Mouse (Mus musculus) limb, embryonic 11.5 days (tissue): ENCODE data around the gene Nr2e3. TPM values are rescaled to one million over a fixed set of nuclear protein-coding genes. Genes with fewer than 3 reads are reported as not detected.

Source experiments
- ATAC-seq: fragments of 200-750 bp; cut with Nextera tagmentation; 2 replicates; pipeline ENCODE4 v1.8.0; 2017; ENCODE audit warnings: low read depth; ENCODE audit not compliant: insufficient number of reproducible peaks, low FRiP score, low TSS enrichment
- DNase-seq: peaks from one replicate; pipeline ENCODE4 v3.0.0-alpha.2; 2015; ENCODE audit warnings: low spot score
- H3K27ac ChIP-seq: fragments of 300-500 bp; sonication (generic); replicated peaks from 2 replicates; pipeline ENCODE4 v1.5.1; 2014; ENCODE audit warnings: low read depth, mild to moderate bottlenecking, low read length
- H3K27me3 ChIP-seq: fragments of 300-500 bp; sonication (generic); 2 replicates; pipeline ENCODE4 v1.6.1; 2014; ENCODE audit warnings: mild to moderate bottlenecking, low read length, mixed read lengths; ENCODE audit not compliant: control insufficient read depth, insufficient read depth
- H3K36me3 ChIP-seq: fragments of 300-500 bp; sonication (generic); 2 replicates; pipeline ENCODE4 v1.6.1; 2014; ENCODE audit warnings: mild to moderate bottlenecking, low read length, moderate library complexity, mixed read lengths; ENCODE audit not compliant: control insufficient read depth, insufficient read depth
- H3K4me1 ChIP-seq: fragments of 300-500 bp; sonication (generic); 2 replicates; pipeline ENCODE4 v1.6.1; 2014; ENCODE audit warnings: low read length, mixed read lengths; ENCODE audit not compliant: control insufficient read depth, insufficient read depth
- H3K4me2 ChIP-seq: fragments of 300-500 bp; sonication (generic); 2 replicates; pipeline ENCODE4 v1.6.1; 2014; ENCODE audit warnings: low read depth, mild to moderate bottlenecking, moderate library complexity; ENCODE audit not compliant: severe bottlenecking
- H3K4me3 ChIP-seq: fragments of 300-500 bp; sonication (generic); 2 replicates; pipeline ENCODE4 v1.5.1; 2014; ENCODE audit warnings: low read depth, low read length
- H3K9ac ChIP-seq: fragments of 300-500 bp; sonication (generic); 2 replicates; pipeline ENCODE4 v1.6.1; 2014; ENCODE audit warnings: mild to moderate bottlenecking, low read length
- H3K9me3 ChIP-seq: fragments of 300-500 bp; sonication (generic); 2 replicates; pipeline ENCODE4 v1.6.1; 2016; ENCODE audit warnings: low read length; ENCODE audit not compliant: control insufficient read depth
- WGBS: fragments of 180-500 bp; shearing (Covaris S2); extraction: QIAGEN DNeasy Blood & Tissue Kit; methylation state at CpG from one replicate; pipeline ENCODE4 v1.1.7; 2014; 5-methylcytosine and 5-hydroxymethylcytosine counted together
- polyA plus RNA-seq: library from polyadenylated mRNA; unstranded; fragments of >200 nt; fragmentation: Nextera tagmentation; extraction: Ambion mirVana; gene quantifications from 2 replicates; pipeline ENCODE4 v1.2.1, GENCODE M21; 2014

Gene Nr2e3
- polyA plus RNA-seq, 1 experiment from 2014 or later, result 0.71 TPM

- no peaks in the 10 kb centered on the region for H3K4me1 ChIP-seq
- DNase-seq (no peak), ATAC-seq (no peak)
- H3K36me3 ChIP-seq, result no peaks in the 10 kb centered on the region
- no peaks in the 10 kb centered on the region for H3K9me3 ChIP-seq
- H3K27ac ChIP-seq, result no peak overlapping the region
- no peaks in the 10 kb centered on the region for H3K27me3 ChIP-seq
- H3K4me3 ChIP-seq, result no peak overlapping the region
- 66% methylated on average over 8 of the region's 8 CpGs for WGBS
- no peak overlapping the region for H3K4me2 ChIP-seq
- no peak overlapping the region for H3K9ac ChIP-seq
Observed at GRCm38 (mm10) chr9:59948226-59948625, 12.2 kb downstream of the Nr2e3 start.

- no peaks in the 10 kb centered on the region for H3K27me3 ChIP-seq
- no peaks in the 10 kb centered on the region for H3K36me3 ChIP-seq
- no peaks in the 10 kb centered on the region for H3K4me1 ChIP-seq
- no peak overlapping the region for H3K9ac ChIP-seq
- 90% methylated on average over 8 of the region's 8 CpGs for whole genome bisulfite sequencing
- no peak overlapping the region for H3K4me3 ChIP-seq
- H3K27ac ChIP-seq, result no peak overlapping the region
- no peak overlapping the region for H3K4me2 ChIP-seq
- no peak for DNase-seq
- no peaks in the 10 kb centered on the region for H3K9me3 ChIP-seq
- no peak for ATAC-seq
Observed at GRCm38 (mm10) chr9:59947271-59947670, 13.2 kb downstream of the Nr2e3 start.

GRCm38 (mm10) chr9:59945241-59945640 lies 15.2 kb downstream of the Nr2e3 start:
- DNase-seq, result no peak
- Histone ChIP-seq H3K27ac (no peak overlapping the region), H3K27me3 (no peaks in the 10 kb centered on the region), H3K9me3 (no peaks in the 10 kb centered on the region), H3K36me3 (no peaks in the 10 kb centered on the region), H3K4me1 (peaks cover 4% of the 10 kb centered on the region; the same call in 1 of the 2 replicates), H3K4me2 (no peak overlapping the region), H3K4me3 (no peak overlapping the region), H3K9ac (no peak overlapping the region)
- ATAC-seq, result no peak
- WGBS, result 76% methylated on average over 3 of the region's 3 CpGs

GRCm38 (mm10) chr9:59943826-59944225 lies 16.6 kb downstream of the Nr2e3 start:
- no peak overlapping the region for H3K4me3 ChIP-seq
- H3K36me3 ChIP-seq, result no peaks in the 10 kb centered on the region
- no peak overlapping the region for H3K27ac ChIP-seq
- WGBS, result 85% methylated on average over 6 of the region's 6 CpGs
- H3K4me2 ChIP-seq, result no peak overlapping the region
- ATAC-seq (no peak), DNase-seq (no peak)
- H3K27me3 ChIP-seq, result no peaks in the 10 kb centered on the region
- peaks cover 12% of the 10 kb centered on the region for H3K4me1 ChIP-seq
- no peak overlapping the region for H3K9ac ChIP-seq
- H3K9me3 ChIP-seq, result no peaks in the 10 kb centered on the region

GRCm38 (mm10) chr9:59942501-59943085 lies 17.9 kb downstream of the Nr2e3 start:
- Histone ChIP-seq H3K36me3 (no peaks in the 10 kb centered on the region), H3K9ac (no peak overlapping the region), H3K27ac (no peak overlapping the region), H3K4me1 (peaks cover 12% of the 10 kb centered on the region), H3K27me3 (no peaks in the 10 kb centered on the region), H3K4me2 (no peak overlapping the region), H3K9me3 (no peaks in the 10 kb centered on the region), H3K4me3 (no peak overlapping the region)
- ATAC-seq (no peak), DNase-seq (no peak)
- 69% methylated on average over 5 of the region's 5 CpGs for WGBS

- WGBS, result 59% methylated on average over 9 of the region's 9 CpGs
- Histone ChIP-seq H3K9me3 (no peaks in the 10 kb centered on the region), H3K4me2 (no peak overlapping the region), H3K36me3 (no peaks in the 10 kb centered on the region), H3K4me3 (no peak overlapping the region), H3K9ac (no peak overlapping the region), H3K4me1 (peaks cover 12% of the 10 kb centered on the region), H3K27me3 (no peaks in the 10 kb centered on the region), H3K27ac (peak overlapping the region; percentile 51; the same call in 1 of the 2 replicates)
- no peak for DNase-seq
- ATAC-seq, result no peak
Observed at GRCm38 (mm10) chr9:59941885-59942350, 18.5 kb downstream of the Nr2e3 start.

- peak overlapping the region; percentile 51; the same call in 1 of the 2 replicates for H3K27ac ChIP-seq
- peaks cover 12% of the 10 kb centered on the region for H3K4me1 ChIP-seq
- no peaks in the 10 kb centered on the region for H3K36me3 ChIP-seq
- no peak for DNase-seq
- no peaks in the 10 kb centered on the region for H3K27me3 ChIP-seq
- H3K9ac ChIP-seq, result no peak overlapping the region
- H3K4me2 ChIP-seq, result no peak overlapping the region
- WGBS, result 69% methylated on average over 8 of the region's 12 CpGs
- no peak overlapping the region for H3K4me3 ChIP-seq
- ATAC-seq, result no peak
- no peaks in the 10 kb centered on the region for H3K9me3 ChIP-seq
Observed at GRCm38 (mm10) chr9:59940913-59941884, 19.3 kb downstream of the Nr2e3 start.

- WGBS, result 49% methylated on average over 2 of the region's 2 CpGs
Observed at GRCm38 (mm10) chr9:59939691-59940090, 20.8 kb downstream of the Nr2e3 start.

More at GRCm38 (mm10) chr9:59939691-59940090, 20.8 kb downstream of the Nr2e3 start:
- Histone ChIP-seq H3K9ac (no peak overlapping the region), H3K27ac (no peak overlapping the region), H3K9me3 (no peaks in the 10 kb centered on the region), H3K36me3 (no peaks in the 10 kb centered on the region), H3K4me1 (peaks cover 12% of the 10 kb centered on the region), H3K27me3 (no peaks in the 10 kb centered on the region), H3K4me3 (no peak overlapping the region), H3K4me2 (no peak overlapping the region)
- DNase-seq (no peak), ATAC-seq (no peak)
